Mouse (Mus musculus): ENCODE data around the gene Zfp14. TPM values are rescaled to one million over a fixed set of nuclear protein-coding genes. Genes with fewer than 3 reads are reported as not detected.
A peak's percentile ranks its signal among the peaks of the same experiment; 100 is the strongest.

Gene Zfp14
- polyA plus RNA-seq, 2 experiments = 4.9 to 7.3 TPM

- Histone ChIP-seq H3K9me3 (ENCODE audit: control insufficient read depth, low read length) (no peaks in the 10 kb centered on the region), H3K27me3 (ENCODE audit: control insufficient read depth, insufficient read depth, low read length) (no peaks in the 10 kb centered on the region), H3K27ac (replicated peaks; ENCODE audit: low read depth, low read length) (peak overlapping the region; percentile 58), H3K36me3 (ENCODE audit: control insufficient read depth, insufficient read depth, low read length) (peaks cover 29% of the 10 kb centered on the region), H3K4me1 (ENCODE audit: control insufficient read depth, insufficient read depth, low read length) (peaks cover 13% of the 10 kb centered on the region), H3K9ac (ENCODE audit: low read depth, low read length, severe bottlenecking) (no peak overlapping the region), H3K4me2 (replicated peaks; ENCODE audit: low read depth, low read length, severe bottlenecking) (no peak overlapping the region), H3K4me3 (replicated peaks; ENCODE audit: low read length) (no peak overlapping the region)
- peak; percentile 39 for DNase-seq (ENCODE audit: low spot score)
- ATAC-seq (ENCODE audit: low FRiP score, low read depth) = peak; percentile 31; the same call in 1 of the 2 replicates
- no peak for TF ChIP-seq POLR2A (IDR thresholded peaks at IDR 0.05; ENCODE audit: borderline replicate concordance, extremely low read depth, insufficient read depth, insufficient read length)
- WGBS = 6% methylated on average over 3 of the region's 3 CpGs
Measured at GRCm38 (mm10) chr7:30053591-30053990, 2.4 kb upstream of the Zfp14 start.

GRCm38 (mm10) chr7:30048126-30048525 is 3.1 kb downstream of the Zfp14 start:
- H3K36me3 ChIP-seq (ENCODE audit: control insufficient read depth, insufficient read depth, low read length) = no peaks in the 10 kb centered on the region
- WGBS = 88% methylated on average over 4 of the region's 4 CpGs
- H3K27me3 ChIP-seq (ENCODE audit: control insufficient read depth, insufficient read depth, low read length) = no peaks in the 10 kb centered on the region
- H3K27ac ChIP-seq (replicated peaks; ENCODE audit: low read depth, low read length) = no peak overlapping the region
- peaks cover 9% of the 10 kb centered on the region; the same call in 1 of the 2 replicates for H3K4me1 ChIP-seq (ENCODE audit: control insufficient read depth, insufficient read depth, low read length)
- H3K4me2 ChIP-seq (replicated peaks; ENCODE audit: low read depth, low read length, severe bottlenecking) = no peak overlapping the region
- DNase-seq (ENCODE audit: low spot score) = no peak
- H3K9ac ChIP-seq (ENCODE audit: low read depth, low read length, severe bottlenecking) = no peak overlapping the region
- no peaks in the 10 kb centered on the region for H3K9me3 ChIP-seq (ENCODE audit: control insufficient read depth, low read length)
- ATAC-seq (ENCODE audit: low FRiP score, low read depth) = no peak
- no peak overlapping the region for H3K4me3 ChIP-seq (replicated peaks; ENCODE audit: low read length)
- no peak for TF ChIP-seq POLR2A (IDR thresholded peaks at IDR 0.05; ENCODE audit: borderline replicate concordance, extremely low read depth, insufficient read depth, insufficient read length)

- no peak overlapping the region for H3K9ac ChIP-seq (ENCODE audit: low read depth, low read length, severe bottlenecking)
Measured at GRCm38 (mm10) chr7:30044354-30044753, 6.8 kb downstream of the Zfp14 start.

DNA sequence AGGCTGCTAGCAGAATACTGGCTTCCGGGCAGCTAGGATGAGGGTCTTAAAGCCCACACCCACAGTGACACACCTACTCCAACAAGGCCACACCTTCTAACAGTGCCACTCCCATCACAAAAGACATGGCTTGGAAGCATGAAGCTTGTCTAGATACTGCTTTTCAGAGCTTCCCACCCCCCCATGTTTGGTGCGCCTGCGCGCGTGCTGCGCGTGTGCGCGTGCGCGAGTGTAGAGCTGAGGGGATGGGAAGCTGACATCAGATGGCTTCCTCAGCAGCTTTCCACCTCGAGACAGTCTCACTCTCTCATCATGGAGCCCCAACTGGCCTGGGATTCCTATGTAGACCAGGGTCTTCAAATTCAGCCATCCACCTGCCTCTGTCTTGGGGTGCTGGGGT is 16.8 kb downstream of the Zfp14 start:
- no peak for TF ChIP-seq POLR2A (IDR thresholded peaks at IDR 0.05; ENCODE audit: borderline replicate concordance, extremely low read depth, insufficient read depth, insufficient read length)
- Histone ChIP-seq H3K4me3 (replicated peaks; ENCODE audit: low read length) (no peak overlapping the region), H3K27me3 (ENCODE audit: control insufficient read depth, insufficient read depth, low read length) (no peaks in the 10 kb centered on the region), H3K4me1 (ENCODE audit: control insufficient read depth, insufficient read depth, low read length) (no peaks in the 10 kb centered on the region), H3K36me3 (ENCODE audit: control insufficient read depth, insufficient read depth, low read length) (peaks cover 22% of the 10 kb centered on the region), H3K4me2 (replicated peaks; ENCODE audit: low read depth, low read length, severe bottlenecking) (no peak overlapping the region), H3K9me3 (ENCODE audit: control insufficient read depth, low read length) (no peaks in the 10 kb centered on the region), H3K9ac (ENCODE audit: low read depth, low read length, severe bottlenecking) (no peak overlapping the region), H3K27ac (replicated peaks; ENCODE audit: low read depth, low read length) (no peak overlapping the region)
- WGBS = 91% methylated on average over 12 of the region's 12 CpGs
- no peak for DNase-seq (ENCODE audit: low spot score)
- ATAC-seq (ENCODE audit: low FRiP score, low read depth) = no peak

More at GRCm38 (mm10) chr7:30044354-30044753, 6.8 kb downstream of the Zfp14 start:
- H3K27me3 ChIP-seq (ENCODE audit: control insufficient read depth, insufficient read depth, low read length) = no peaks in the 10 kb centered on the region
- no peak for DNase-seq (ENCODE audit: low spot score)
- H3K9me3 ChIP-seq (ENCODE audit: control insufficient read depth, low read length) = no peaks in the 10 kb centered on the region
- no peak overlapping the region for H3K4me3 ChIP-seq (replicated peaks; ENCODE audit: low read length)
- no peak for TF ChIP-seq POLR2A (IDR thresholded peaks at IDR 0.05; ENCODE audit: borderline replicate concordance, extremely low read depth, insufficient read depth, insufficient read length)
- H3K36me3 ChIP-seq (ENCODE audit: control insufficient read depth, insufficient read depth, low read length) = 0 out of 2 replicates have a peak, but pooled peaks cover 3% of the 10 kb centered on the region
- no peak overlapping the region for H3K4me2 ChIP-seq (replicated peaks; ENCODE audit: low read depth, low read length, severe bottlenecking)
- WGBS = 43% methylated on average over 9 of the region's 9 CpGs
- no peak for ATAC-seq (ENCODE audit: low FRiP score, low read depth)
- H3K4me1 ChIP-seq (ENCODE audit: control insufficient read depth, insufficient read depth, low read length) = no peaks in the 10 kb centered on the region
- H3K27ac ChIP-seq (replicated peaks; ENCODE audit: low read depth, low read length) = no peak overlapping the region

DNA sequence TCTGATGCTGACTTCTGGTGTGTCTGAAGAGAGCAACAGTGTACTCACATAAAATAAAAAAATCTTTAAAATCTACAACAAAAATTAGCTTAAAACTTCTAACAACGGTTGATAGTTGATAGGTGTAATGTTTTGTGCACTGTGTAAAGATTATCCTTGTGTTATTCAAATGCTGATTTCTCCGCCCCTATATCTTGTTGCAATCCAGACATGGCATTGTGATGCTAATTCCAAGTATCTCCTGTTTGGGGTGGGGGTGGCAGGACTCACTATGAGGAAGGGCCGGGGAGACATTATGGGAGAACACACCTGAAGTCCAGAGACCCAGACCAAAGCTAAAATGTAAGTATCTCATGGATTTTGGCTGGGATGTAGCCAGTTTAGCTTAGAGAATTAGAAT is 19.8 kb downstream of the Zfp14 start:
- Histone ChIP-seq H3K4me1 (ENCODE audit: control insufficient read depth, insufficient read depth, low read length) (no peaks in the 10 kb centered on the region), H3K27ac (replicated peaks; ENCODE audit: low read depth, low read length) (no peak overlapping the region), H3K4me2 (replicated peaks; ENCODE audit: low read depth, low read length, severe bottlenecking) (no peak overlapping the region), H3K9me3 (ENCODE audit: control insufficient read depth, low read length) (no peaks in the 10 kb centered on the region), H3K9ac (ENCODE audit: low read depth, low read length, severe bottlenecking) (no peak overlapping the region), H3K27me3 (ENCODE audit: control insufficient read depth, insufficient read depth, low read length) (no peaks in the 10 kb centered on the region), H3K4me3 (replicated peaks; ENCODE audit: low read length) (no peak overlapping the region), H3K36me3 (ENCODE audit: control insufficient read depth, insufficient read depth, low read length) (peaks cover 12% of the 10 kb centered on the region)
- WGBS = 84% methylated on average over 3 of the region's 3 CpGs
- ATAC-seq (ENCODE audit: low FRiP score, low read depth) (no peak), DNase-seq (ENCODE audit: low spot score) (no peak)
- no peak for TF ChIP-seq POLR2A (IDR thresholded peaks at IDR 0.05; ENCODE audit: borderline replicate concordance, extremely low read depth, insufficient read depth, insufficient read length)

DNA sequence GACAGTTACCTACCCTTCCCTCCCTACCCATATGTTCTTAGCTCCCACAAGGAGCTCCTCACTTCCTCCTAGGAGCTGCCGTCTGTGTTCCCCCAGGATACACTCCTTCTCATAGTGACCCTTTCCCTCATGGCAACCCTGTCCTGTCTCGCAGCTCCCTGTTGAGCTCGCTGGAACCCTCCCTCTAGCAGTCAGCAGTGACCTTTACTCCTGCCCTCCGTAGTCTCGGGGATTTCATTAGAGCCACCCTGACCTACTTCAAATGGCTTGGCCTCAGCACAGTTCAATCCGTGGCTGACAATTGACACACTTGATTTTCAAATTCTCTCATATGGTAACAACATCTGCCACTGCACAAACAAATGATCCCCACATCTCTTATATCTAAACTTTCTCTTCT is 20.5 kb downstream of the Zfp14 start:
- Histone ChIP-seq H3K9me3 (ENCODE audit: control insufficient read depth, low read length) (no peaks in the 10 kb centered on the region), H3K4me2 (replicated peaks; ENCODE audit: low read depth, low read length, severe bottlenecking) (no peak overlapping the region), H3K4me3 (replicated peaks; ENCODE audit: low read length) (no peak overlapping the region), H3K9ac (ENCODE audit: low read depth, low read length, severe bottlenecking) (no peak overlapping the region), H3K27ac (replicated peaks; ENCODE audit: low read depth, low read length) (no peak overlapping the region), H3K27me3 (ENCODE audit: control insufficient read depth, insufficient read depth, low read length) (no peaks in the 10 kb centered on the region), H3K4me1 (ENCODE audit: control insufficient read depth, insufficient read depth, low read length) (no peaks in the 10 kb centered on the region), H3K36me3 (ENCODE audit: control insufficient read depth, insufficient read depth, low read length) (peaks cover 17% of the 10 kb centered on the region)
- 37% methylated on average over 6 of the region's 6 CpGs for WGBS
- no peak for ATAC-seq (ENCODE audit: low FRiP score, low read depth)
- no peak for DNase-seq (ENCODE audit: low spot score)
- TF ChIP-seq POLR2A (IDR thresholded peaks at IDR 0.05; ENCODE audit: borderline replicate concordance, extremely low read depth, insufficient read depth, insufficient read length) = no peak

Measured in limb, embryonic 14.5 days (tissue).